Mouse (Mus musculus): ENCODE data around the gene Kcnq5.

DNA sequence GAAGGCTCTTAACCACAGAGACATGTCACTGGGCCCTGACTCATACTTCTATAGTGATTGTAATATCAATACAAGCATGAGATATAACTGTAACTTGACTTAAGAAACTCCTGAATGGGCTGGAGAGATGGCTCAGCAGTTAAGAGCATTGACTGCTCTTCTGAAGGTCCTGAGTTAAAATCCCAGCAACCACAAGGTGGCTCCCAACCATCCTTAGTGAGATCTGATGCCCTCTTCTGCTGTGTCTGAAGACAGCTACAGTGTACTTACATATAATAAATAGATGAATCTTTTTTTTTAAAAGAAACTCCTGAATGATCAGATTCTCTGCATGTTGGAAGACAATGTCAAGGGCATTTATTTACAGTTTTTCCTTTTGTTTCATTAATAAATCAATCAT, 542.4 kb downstream of the Kcnq5 start:
- TF ChIP-seq CTCF (IDR thresholded peaks at IDR 0.05; ENCODE audit: borderline replicate concordance, insufficient read depth, low read depth, low read length) = no peak
- no peak for TF ChIP-seq POLR2A (IDR thresholded peaks at IDR 0.05; ENCODE audit: borderline replicate concordance, insufficient read depth, low read length)
